Mouse (Mus musculus) midbrain, embryonic 10.5 days (tissue): Measurements from ENCODE around the gene Tmem200a. TPM values are rescaled to one million over a fixed set of nuclear protein-coding genes. Genes with fewer than 3 reads are reported as not detected.
"Not testable (repeated sequence)": the region's sequence is repeated elsewhere in the genome, so short reads cannot be mapped to it uniquely, and the experiment has no call there.

Experiments
- DNase-seq: peaks from one replicate; pipeline ENCODE4 v3.0.0-alpha.2; 2017; ENCODE audit warnings: low spot score
- H3K27ac ChIP-seq: fragments of 300-500 bp; sonication (generic); replicated peaks from 2 replicates; pipeline ENCODE4 v1.5.1; 2016; ENCODE audit warnings: mild to moderate bottlenecking
- H3K27me3 ChIP-seq: fragments of 300-500 bp; sonication (generic); 2 replicates; pipeline ENCODE4 v1.6.1; 2016; ENCODE audit warnings: low read depth, mild to moderate bottlenecking; ENCODE audit not compliant: poor library complexity, severe bottlenecking
- H3K36me3 ChIP-seq: fragments of 300-500 bp; sonication (generic); 2 replicates; pipeline ENCODE4 v1.6.1; 2016; ENCODE audit warnings: mild to moderate bottlenecking, moderate library complexity
- H3K4me1 ChIP-seq: fragments of 300-500 bp; sonication (generic); 2 replicates; pipeline ENCODE4 v1.6.1; 2016
- H3K4me3 ChIP-seq: fragments of 300-500 bp; sonication (generic); 2 replicates; pipeline ENCODE4 v1.5.1; 2016; ENCODE audit warnings: mild to moderate bottlenecking, moderate library complexity
- H3K9me3 ChIP-seq: fragments of 300-500 bp; sonication (generic); replicated peaks from 2 replicates; pipeline ENCODE4 v1.6.1; 2016; ENCODE audit warnings: mild to moderate bottlenecking
- WGBS: fragments of 180-500 bp; shearing (Covaris S2); methylation state at CpG from one replicate; pipeline ENCODE4 v1.1.7; 2016; 5-methylcytosine and 5-hydroxymethylcytosine counted together
- polyA plus RNA-seq: library from polyadenylated mRNA; unstranded; fragments of >200 nt; fragmentation: Nextera tagmentation; extraction: Ambion mirVana; gene quantifications from 2 replicates; pipeline ENCODE4 v1.2.1, GENCODE M21; 2016

The Tmem200a gene
- polyA plus RNA-seq, 1 experiment from 2014 or later = 4.2 TPM

DNA sequence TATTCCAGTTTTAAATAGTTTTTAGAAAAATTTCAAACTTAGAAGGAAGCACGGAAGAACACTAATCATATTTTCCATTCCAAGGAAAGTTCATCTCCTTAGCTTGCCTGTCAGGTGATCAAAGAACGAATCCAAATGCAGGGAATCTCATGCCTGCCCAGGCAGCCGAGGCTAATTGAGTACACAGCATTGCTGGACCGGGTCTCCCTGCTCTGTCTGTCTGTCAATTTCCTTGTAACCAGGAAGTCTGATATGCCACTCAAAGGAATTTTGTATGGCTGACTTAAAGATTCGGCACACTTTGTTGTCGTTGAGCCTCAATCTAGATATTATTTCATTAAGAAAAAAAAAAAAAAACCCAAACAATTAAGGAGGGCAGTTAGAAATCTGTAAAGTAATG, 168.6 kb downstream of the Tmem200a start:
- WGBS = 61% methylated on average over 6 of the region's 6 CpGs
- H3K27me3 ChIP-seq = no peaks in the 10 kb centered on the region
- DNase-seq = no peak
- no peak overlapping the region for H3K27ac ChIP-seq
- H3K4me3 ChIP-seq = no peak overlapping the region
- no peaks in the 10 kb centered on the region for H3K36me3 ChIP-seq
- no peaks in the 10 kb centered on the region; the same call in 1 of the 2 replicates for H3K9me3 ChIP-seq
- peaks cover 17% of the 10 kb centered on the region; the same call in 1 of the 2 replicates for H3K4me1 ChIP-seq

DNA sequence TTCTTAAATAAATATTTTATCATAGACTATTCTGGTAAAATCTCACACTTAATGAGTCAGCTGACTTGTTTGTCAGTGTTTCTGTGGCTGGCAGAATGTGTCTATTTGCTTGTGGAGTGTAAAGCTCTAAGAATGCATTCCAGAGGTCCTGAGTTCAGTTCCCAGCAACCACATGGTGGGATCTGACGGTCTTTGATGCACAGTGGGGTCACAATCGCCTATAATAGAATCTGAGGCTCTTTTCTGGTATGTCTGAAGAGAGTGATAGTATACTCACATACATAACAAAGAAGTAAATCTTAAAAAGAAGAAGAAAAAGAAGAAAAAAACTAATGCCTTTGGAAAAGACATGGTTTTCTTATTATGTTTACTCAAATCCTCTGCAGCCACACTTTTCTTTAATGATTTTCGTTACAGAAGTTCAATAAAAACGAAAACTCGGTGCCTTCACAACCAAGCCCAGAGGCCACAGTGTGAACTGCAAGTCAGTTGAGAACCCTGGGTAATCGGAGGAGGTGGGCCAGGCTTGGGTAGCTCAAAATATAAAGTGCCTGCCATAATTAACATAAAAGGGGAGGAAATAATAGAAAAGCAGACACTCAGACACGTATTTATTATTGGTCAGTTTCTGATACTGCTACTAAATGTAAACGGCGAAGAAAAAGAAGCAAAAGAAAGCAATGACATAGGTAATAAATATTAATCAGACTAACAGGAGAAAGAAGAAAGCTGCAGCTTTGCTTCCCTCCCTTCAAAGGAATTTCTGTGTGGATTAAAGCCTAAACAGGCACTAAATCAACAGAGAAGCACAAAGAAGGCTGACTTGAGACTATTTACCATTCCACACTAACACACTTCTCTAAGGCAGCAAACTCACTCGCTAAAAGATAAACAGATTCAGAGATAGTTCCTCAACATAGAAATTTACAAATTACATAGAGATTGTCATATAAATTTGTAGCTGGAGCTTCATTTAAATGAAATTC, 170.5 kb downstream of the Tmem200a start:
- Histone ChIP-seq H3K4me1 (peaks cover 17% of the 10 kb centered on the region; the same call in 1 of the 2 replicates), H3K36me3 (no peaks in the 10 kb centered on the region), H3K4me3 (no peak overlapping the region), H3K27me3 (no peaks in the 10 kb centered on the region), H3K9me3 (no peaks in the 10 kb centered on the region; the same call in 1 of the 2 replicates), H3K27ac (peak overlapping the region; percentile 42; the same call in 1 of the 2 replicates)
- peak; percentile 32 for DNase-seq
- WGBS = 38% methylated on average over 10 of the region's 10 CpGs

GRCm38 (mm10) chr10:25894126-25894525, 184.7 kb downstream of the Tmem200a start:
- WGBS = 87% methylated on average over 5 of the region's 5 CpGs
- not testable (repeated sequence) for H3K4me1 ChIP-seq, H3K9me3 ChIP-seq, H3K27ac ChIP-seq, DNase-seq, H3K36me3 ChIP-seq, H3K27me3 ChIP-seq, H3K4me3 ChIP-seq

DNA sequence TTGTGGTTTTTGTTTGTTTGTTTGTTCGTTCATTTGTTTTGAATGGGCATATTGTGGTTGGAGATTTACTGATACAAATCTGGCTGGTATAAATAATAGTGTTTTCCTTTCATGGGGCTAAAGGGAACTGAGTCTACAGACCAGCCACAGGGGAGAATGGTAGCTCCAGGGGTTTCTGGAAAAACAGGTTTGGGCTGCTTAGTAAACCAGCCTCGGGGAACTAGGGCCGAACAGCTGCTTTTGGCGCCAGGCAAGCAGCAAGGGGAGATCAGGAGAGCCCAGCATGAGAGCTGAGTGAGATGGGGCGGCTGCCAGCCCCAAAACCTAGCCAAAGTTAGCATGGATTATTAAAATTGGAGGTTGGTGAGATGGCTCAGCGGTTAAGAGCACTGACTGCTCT, 191.6 kb downstream of the Tmem200a start:
- DNase-seq = no peak
- Histone ChIP-seq H3K4me1 (0 out of 2 replicates have a peak, but pooled peaks cover 4% of the 10 kb centered on the region), H3K4me3 (no peak overlapping the region), H3K9me3 (no peaks in the 10 kb centered on the region), H3K36me3 (no peaks in the 10 kb centered on the region), H3K27me3 (no peaks in the 10 kb centered on the region), H3K27ac (no peak overlapping the region)
- 44% methylated on average over 6 of the region's 6 CpGs for WGBS

DNA sequence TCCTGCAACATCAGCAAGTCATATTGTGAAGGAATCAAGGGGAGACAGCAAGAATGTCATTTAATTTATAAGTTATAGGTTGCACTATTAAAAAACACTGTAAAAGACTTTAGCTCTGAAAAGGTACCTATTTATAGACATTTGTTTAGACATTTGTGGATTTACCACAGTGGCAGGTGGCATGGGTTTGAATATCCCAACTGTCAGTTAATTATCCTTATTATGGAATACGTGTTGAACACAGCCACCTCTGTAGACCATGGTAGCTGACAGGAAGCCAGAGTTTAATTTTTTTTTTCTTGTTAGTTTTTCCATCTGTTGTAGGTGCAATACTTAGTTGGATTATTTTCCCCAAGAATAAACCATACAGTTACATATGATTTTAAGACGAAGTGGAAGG, 194.3 kb downstream of the Tmem200a start:
- 88% methylated on average over 2 of the region's 2 CpGs for WGBS
- Histone ChIP-seq H3K36me3 (no peaks in the 10 kb centered on the region), H3K27ac (no peak overlapping the region), H3K9me3 (no peaks in the 10 kb centered on the region), H3K4me3 (no peak overlapping the region), H3K27me3 (no peaks in the 10 kb centered on the region), H3K4me1 (0 out of 2 replicates have a peak, but pooled peaks cover 4% of the 10 kb centered on the region)
- no peak for DNase-seq

DNA sequence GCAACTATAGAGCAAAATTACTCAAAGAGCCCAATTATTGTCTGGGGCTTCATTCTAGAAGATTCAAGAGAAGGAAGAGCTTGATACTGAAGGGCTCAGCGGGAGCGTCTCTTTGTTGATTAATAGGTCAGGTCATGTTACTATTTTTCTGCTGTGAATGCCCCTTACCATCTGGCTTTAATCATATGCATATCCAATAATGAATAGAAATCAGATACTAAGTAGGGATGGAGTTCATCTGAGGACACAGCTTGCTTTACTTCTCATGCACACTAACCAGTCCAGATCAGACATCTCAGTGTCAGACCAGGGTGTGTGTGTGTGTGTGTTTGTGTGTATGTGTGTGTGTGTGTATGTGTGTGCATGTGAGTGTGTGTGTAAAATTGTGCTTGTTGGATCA, 201.1 kb downstream of the Tmem200a start:
- H3K9me3 ChIP-seq = no peaks in the 10 kb centered on the region
- no peaks in the 10 kb centered on the region for H3K36me3 ChIP-seq
- 63% methylated on average over 2 of the region's 2 CpGs for WGBS
- H3K27me3 ChIP-seq = no peaks in the 10 kb centered on the region
- H3K4me3 ChIP-seq = no peak overlapping the region
- H3K4me1 ChIP-seq = peaks cover 20% of the 10 kb centered on the region
- DNase-seq = no peak
- no peak overlapping the region for H3K27ac ChIP-seq

GRCm38 (mm10) chr10:25876809-25877208, 202.0 kb downstream of the Tmem200a start:
- no peak overlapping the region for H3K4me3 ChIP-seq
- H3K9me3 ChIP-seq = no peaks in the 10 kb centered on the region
- H3K27me3 ChIP-seq = no peaks in the 10 kb centered on the region
- DNase-seq = peak; percentile 18
- 47% methylated on average over 3 of the region's 3 CpGs for WGBS
- H3K27ac ChIP-seq = no peak overlapping the region
- peaks cover 20% of the 10 kb centered on the region for H3K4me1 ChIP-seq
- H3K36me3 ChIP-seq = no peaks in the 10 kb centered on the region

DNA sequence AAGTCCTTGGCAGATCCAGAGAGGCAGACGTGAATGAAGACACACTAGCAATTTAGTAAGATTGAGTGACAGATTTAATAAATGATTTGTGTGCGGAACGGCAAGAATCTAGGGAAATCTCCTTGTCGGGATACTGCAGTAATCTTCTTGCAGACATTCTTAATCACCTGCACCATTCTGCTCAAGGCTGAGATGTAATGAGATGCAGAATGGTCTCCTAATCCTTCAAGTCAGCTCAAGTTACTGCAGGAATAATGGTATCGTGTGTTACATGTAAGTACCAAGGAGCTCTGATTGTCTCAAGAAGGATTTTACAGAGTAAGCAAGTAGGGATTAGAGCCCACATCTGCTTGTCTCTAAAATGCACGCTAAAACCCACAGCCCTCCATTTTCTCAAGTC, 210.1 kb downstream of the Tmem200a start:
- no peaks in the 10 kb centered on the region for H3K27me3 ChIP-seq
- no peak for DNase-seq
- 54% methylated on average over 6 of the region's 6 CpGs for WGBS
- no peaks in the 10 kb centered on the region for H3K9me3 ChIP-seq
- H3K4me3 ChIP-seq = no peak overlapping the region
- H3K36me3 ChIP-seq = no peaks in the 10 kb centered on the region
- no peak overlapping the region for H3K27ac ChIP-seq
- no peaks in the 10 kb centered on the region for H3K4me1 ChIP-seq

Other genes starting within 250 kb of the Tmem200a start
- gene Gm9767, start 797 bp downstream of the Tmem200a start, polyA plus RNA-seq = 0.22 TPM in 1 of 2 replicates, not detected in the other
- 0.22 TPM in 1 of 2 replicates, not detected in the other for gene Samd3, start 150.7 kb upstream of the Tmem200a start, polyA plus RNA-seq